Mouse (Mus musculus) liver, adult 2 months (tissue): ENCODE results near the gene Ush1c. TPM values are rescaled to one million over a fixed set of nuclear protein-coding genes. Genes with fewer than 3 reads are reported as not detected.

Source experiments
- DNase-seq: peaks from one replicate; pipeline ENCODE4 v3.0.0-alpha.2; 2011; ENCODE audit warnings: low read depth, low spot score; ENCODE audit errors: extremely low read depth
- H3K27ac ChIP-seq: fragments of 200-500 bp; replicated peaks from 2 replicates; pipeline ENCODE4 v1.5.1; 2012; ENCODE audit warnings: low read depth, mild to moderate bottlenecking, control low read depth, inconsistent platforms, low read length; ENCODE audit not compliant: insufficient read depth
- H3K27me3 ChIP-seq: fragments of 200-500 bp; 2 replicates; pipeline ENCODE4 v1.6.1; 2012; ENCODE audit warnings: mild to moderate bottlenecking, moderate library complexity, low read length, inconsistent platforms; ENCODE audit not compliant: control insufficient read depth, insufficient read depth
- H3K36me3 ChIP-seq: fragments of 200-500 bp; 2 replicates; pipeline ENCODE4 v1.6.1; 2012; ENCODE audit warnings: low read length, inconsistent platforms; ENCODE audit not compliant: control insufficient read depth, insufficient read depth
- H3K4me1 ChIP-seq: fragments of 200-500 bp; 2 replicates; pipeline ENCODE4 v1.6.1; 2011; ENCODE audit warnings: low read length; ENCODE audit not compliant: control insufficient read depth, insufficient read depth
- H3K4me3 ChIP-seq: fragments of 200-500 bp; 2 replicates; pipeline ENCODE4 v1.5.1; 2011; ENCODE audit warnings: low read depth, mild to moderate bottlenecking, control low read depth, low read length, moderate library complexity; ENCODE audit not compliant: insufficient read depth
- H3K79me2 ChIP-seq: fragments of 200-500 bp; 2 replicates; pipeline ENCODE4 v1.6.1; 2012; ENCODE audit warnings: inconsistent platforms, mild to moderate bottlenecking, low read length, moderate library complexity; ENCODE audit not compliant: control insufficient read depth, insufficient read depth
- H3K9ac ChIP-seq: fragments of 200-500 bp; 2 replicates; pipeline ENCODE4 v1.6.1; 2012; ENCODE audit warnings: low read depth, mild to moderate bottlenecking, control low read depth, inconsistent platforms, low read length
- CTCF ChIP-seq: fragments of 200-500 bp; IDR thresholded peaks from 2 replicates; pipeline ENCODE4 v1.5.1; 2011; ENCODE audit warnings: low read depth, low read length, control low read depth
- POLR2A ChIP-seq: fragments of 200-500 bp; IDR thresholded peaks from 2 replicates; pipeline ENCODE4 v1.6.1; 2011; ENCODE audit warnings: low read length, control low read depth; ENCODE audit not compliant: insufficient read depth; ENCODE audit errors: extremely low read depth
- WGBS: fragments of 180-500 bp; shearing (Covaris S2); methylation state at CpG from one replicate; pipeline ENCODE4 v1.1.7; 2018; 5-methylcytosine and 5-hydroxymethylcytosine counted together
- polyA plus RNA-seq: library from polyadenylated mRNA; depleted of rRNA; stranded (reverse); fragments of >200 nt; gene quantifications from 2 replicates; pipeline ENCODE4 v1.2.3, GENCODE M21; 2012; rRNA removed
- total RNA-seq: library from RNA; depleted of rRNA; stranded (reverse); fragments of >200 nt; gene quantifications from 2 replicates; pipeline ENCODE4 v1.2.3, GENCODE M21; 2014; rRNA removed

The Ush1c gene
- total and polyA plus RNA-seq, 2 experiments: not detected

DNA sequence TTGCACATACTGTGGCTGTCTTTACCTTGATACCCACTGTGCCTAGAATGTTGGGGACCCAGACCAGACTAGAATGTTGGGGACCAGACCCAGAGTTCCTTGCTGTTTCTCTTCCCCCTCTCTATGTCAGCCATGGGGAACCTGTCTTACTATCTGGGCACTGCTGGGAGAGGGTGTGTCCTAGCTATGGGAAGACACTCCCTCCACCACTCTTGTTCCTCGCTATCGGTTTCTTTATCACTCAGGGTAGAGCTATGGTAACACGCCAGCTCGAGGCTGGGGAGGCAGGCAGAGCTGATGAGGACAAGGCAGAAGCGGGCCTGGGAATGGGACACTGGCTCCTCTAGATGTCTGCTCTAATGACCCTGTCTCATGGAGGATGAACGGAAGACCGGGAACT is 90.9 kb downstream of the Ush1c start:
- H3K4me3 ChIP-seq: no peak overlapping the region
- no peaks in the 10 kb centered on the region for H3K36me3 ChIP-seq
- H3K9ac ChIP-seq: no peak overlapping the region
- no peaks in the 10 kb centered on the region for H3K4me1 ChIP-seq
- no peaks in the 10 kb centered on the region for H3K79me2 ChIP-seq
- TF ChIP-seq CTCF: no peak
- TF ChIP-seq POLR2A: no peak
- H3K27me3 ChIP-seq: no peaks in the 10 kb centered on the region
- no peak overlapping the region for H3K27ac ChIP-seq
- WGBS: 85% methylated on average over 7 of the region's 7 CpGs
- no peak for DNase-seq

DNA sequence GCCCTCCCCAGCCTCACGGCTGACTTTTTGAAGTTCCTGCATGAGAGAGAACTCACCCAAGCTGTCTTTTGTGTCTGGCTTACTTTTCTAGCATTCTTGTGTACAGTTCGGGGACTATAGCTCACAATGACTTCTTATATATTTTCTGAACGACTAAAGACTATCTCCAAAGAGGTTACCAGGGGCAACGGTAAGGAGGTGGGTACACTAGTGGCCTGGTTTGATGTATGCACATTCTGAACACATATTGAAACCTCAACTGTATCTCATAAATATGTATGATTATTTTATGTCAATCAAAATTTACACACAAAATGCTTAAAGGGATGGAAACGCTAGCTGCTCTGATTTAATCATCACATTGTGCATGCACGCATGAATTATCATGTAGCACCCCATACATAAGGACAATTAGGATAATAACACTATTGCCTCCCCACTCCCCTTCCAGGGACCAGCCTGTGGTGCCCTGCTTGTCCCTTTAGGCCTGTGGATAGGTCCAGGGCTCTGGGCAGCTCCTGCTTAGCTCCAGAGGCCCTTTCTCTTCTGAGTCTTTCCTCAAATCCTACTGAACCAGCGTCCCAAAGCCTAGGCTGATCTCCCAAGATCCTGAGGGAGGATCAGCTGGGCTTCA is 91.5 kb downstream of the Ush1c start:
- WGBS: 88% methylated on average over 7 of the region's 7 CpGs
- no peak for TF ChIP-seq CTCF
- no peak for TF ChIP-seq POLR2A
- Histone ChIP-seq H3K27me3 (no peaks in the 10 kb centered on the region; the same call in 1 of the 2 replicates), H3K9ac (no peak overlapping the region), H3K4me3 (no peak overlapping the region), H3K79me2 (no peaks in the 10 kb centered on the region), H3K4me1 (no peaks in the 10 kb centered on the region), H3K27ac (no peak overlapping the region), H3K36me3 (no peaks in the 10 kb centered on the region)
- DNase-seq: no peak

Other genes starting within 250 kb of the Ush1c start
- gene Abcc6, start 208.2 kb downstream of the Ush1c start, total RNA-seq: 86.3 and 116 TPM in 2 replicates
- 120 and 192 TPM in 2 replicates for gene Abcc6, start 208.2 kb downstream of the Ush1c start, polyA plus RNA-seq
- gene Nomo1, start 204.8 kb downstream of the Ush1c start, total RNA-seq: 15.3 and 21.7 TPM in 2 replicates
- 16.9 and 19.7 TPM in 2 replicates for gene Nomo1, start 204.8 kb downstream of the Ush1c start, polyA plus RNA-seq
- gene Kcnj11, start 137.7 kb downstream of the Ush1c start, total RNA-seq: not detected in 2 replicates
- not detected in 2 replicates for gene Kcnj11, start 137.7 kb downstream of the Ush1c start, polyA plus RNA-seq
- gene Abcc8, start 58.5 kb downstream of the Ush1c start, total RNA-seq: not detected in 2 replicates
- not detected in 2 replicates for gene Abcc8, start 58.5 kb downstream of the Ush1c start, polyA plus RNA-seq
- not detected in 2 replicates for gene Otog, start 2.5 kb upstream of the Ush1c start, total RNA-seq
- gene Otog, start 2.5 kb upstream of the Ush1c start, polyA plus RNA-seq: not detected in 2 replicates
- not detected in 2 replicates for gene Myod1, start 138.0 kb upstream of the Ush1c start, total RNA-seq
- gene Myod1, start 138.0 kb upstream of the Ush1c start, polyA plus RNA-seq: not detected in 2 replicates
- under 0.01 and 0.07 TPM in 2 replicates for gene Kcnc1, start 158.0 kb upstream of the Ush1c start, total RNA-seq
- gene Kcnc1, start 158.0 kb upstream of the Ush1c start, polyA plus RNA-seq: not detected in 2 replicates